Mouse (Mus musculus): ENCODE results near the gene 1700021F07Rik.

The 1700021F07Rik gene

DNA sequence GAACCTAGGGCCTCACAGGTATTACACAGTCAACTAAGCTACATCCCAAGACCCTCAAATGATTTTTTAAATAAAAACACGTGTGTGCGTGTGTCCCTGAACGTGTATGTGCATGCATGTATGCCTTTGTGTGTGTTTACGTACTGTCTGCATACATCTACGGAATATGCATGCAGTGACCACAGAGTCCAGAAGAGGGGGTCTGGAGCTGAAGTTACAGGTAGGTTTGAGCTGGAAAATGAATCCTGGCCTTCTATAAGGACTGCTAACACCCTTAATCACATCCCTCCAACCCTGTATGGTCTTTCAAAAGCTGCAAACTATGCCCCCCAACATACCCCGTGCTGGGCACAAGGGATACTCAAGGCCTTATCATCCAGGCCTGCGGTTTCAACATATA is 41.0 kb downstream of the 1700021F07Rik start:
- DNase-seq (ENCODE audit: low read depth, low spot score): no peak

DNA sequence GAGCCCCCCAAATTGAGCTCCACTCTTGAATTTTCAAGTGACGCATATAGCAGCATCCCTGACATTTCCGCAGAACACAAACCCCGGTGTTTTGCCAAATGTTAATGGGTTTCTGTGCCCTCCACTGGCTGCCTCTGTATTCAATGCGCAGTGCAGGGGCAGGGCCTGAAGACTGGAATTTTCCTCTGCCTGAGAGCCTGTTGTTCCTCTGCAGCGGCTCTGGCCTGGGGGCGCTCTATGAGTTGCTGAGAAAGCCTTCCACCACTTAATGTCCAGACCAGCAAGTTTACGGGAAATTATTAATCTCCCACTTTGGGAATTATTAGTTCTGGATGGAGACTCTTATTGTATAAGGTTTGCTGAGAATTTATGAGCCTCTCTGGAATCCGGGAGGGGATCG is 41.8 kb downstream of the 1700021F07Rik start:
- no peak for DNase-seq (ENCODE audit: low read depth, low spot score)
